8 mouse cellular contexts compared by ENCODE assay signal in the genomic region with DNA sequence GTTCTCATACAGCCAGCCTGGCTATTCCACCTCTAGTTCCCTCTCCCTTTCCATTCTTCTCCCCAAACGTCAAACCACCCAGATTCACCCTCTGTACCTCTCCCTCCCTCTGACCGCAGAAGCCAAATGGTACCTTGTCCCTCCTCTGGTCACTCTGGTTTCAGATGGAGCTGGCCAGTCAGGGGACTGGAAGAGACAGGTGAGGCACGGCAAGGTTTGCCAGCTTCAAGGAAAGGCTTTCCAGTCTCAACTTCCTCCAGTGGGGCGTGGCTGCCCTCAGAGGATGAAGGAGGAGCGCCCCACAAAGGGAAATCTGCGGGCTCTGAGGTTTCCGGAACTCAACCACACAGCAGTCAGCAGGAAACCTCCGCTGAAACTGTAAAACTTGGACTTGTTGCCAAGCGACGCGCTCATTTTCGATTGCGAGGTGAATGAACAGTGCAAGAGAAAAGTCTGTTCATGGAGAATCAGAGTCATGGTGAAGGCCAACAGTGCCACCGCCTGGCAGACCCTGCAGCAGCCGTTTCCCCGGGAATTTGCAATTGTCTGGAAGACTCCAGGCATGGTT. TPM values are rescaled to one million over a fixed set of nuclear protein-coding genes. Genes with fewer than 3 reads are reported as not detected.
DNase-seq lines count a peak whose midpoint lies in the region; ATAC-seq and TF ChIP-seq lines count a peak whose summit lies in the region.

A gene (minus strand): TSS at position 246 of the 568 bp plus-strand sequence.

- no peaks in the 10 kb centered on the region for H3K27me3 ChIP-seq in forebrain, embryonic 12.5 days
- H3K27me3 ChIP-seq in heart, postnatal 0 days (ENCODE audit: control insufficient read depth, insufficient read depth, low read length): no peaks in the 10 kb centered on the region
- H3K27me3 ChIP-seq in liver, embryonic 14.5 days (ENCODE audit: control insufficient read depth, insufficient read depth, low read length): peaks cover 14% of the 10 kb centered on the region
- no peaks in the 10 kb centered on the region for H3K27me3 ChIP-seq in neural tube, embryonic 11.5 days (ENCODE audit: control insufficient read depth, insufficient read depth, low read length)
- no peaks in the 10 kb centered on the region for H3K27me3 ChIP-seq in stomach, postnatal 0 days (ENCODE audit: control insufficient read depth, insufficient read depth, low read length)

- 2% methylated on average over 16 of the region's 16 CpGs for WGBS in forebrain, embryonic 12.5 days
- WGBS in heart, postnatal 0 days: 2% methylated on average over 16 of the region's 16 CpGs
- WGBS in liver, embryonic 14.5 days (ENCODE audit: insufficient replicate concordance): under 1% methylated on average over 16 of the region's 16 CpGs
- WGBS in neural tube, embryonic 11.5 days: 4% methylated on average over 16 of the region's 16 CpGs
- under 1% methylated on average over 16 of the region's 16 CpGs for WGBS in stomach, postnatal 0 days

- no peaks in the 10 kb centered on the region for H3K4me1 ChIP-seq in brown adipose tissue, adult 24 weeks (ENCODE audit: control insufficient read depth, insufficient read depth, insufficient read length, low read length)
- peaks cover 4% of the 10 kb centered on the region for H3K4me1 ChIP-seq in forebrain, embryonic 12.5 days
- H3K4me1 ChIP-seq in heart, postnatal 0 days (ENCODE audit: control insufficient read depth, insufficient read depth): no peaks in the 10 kb centered on the region
- peaks cover 0 to 2% of the 10 kb centered on the region in 2 experiments; a peak in 2 of 4 replicates for H3K4me1 ChIP-seq in liver, embryonic 14.5 days (replicated peaks; ENCODE audit: control insufficient read depth in 2 of 2, insufficient read depth in 2 of 2, low read length in 1 of 2)
- H3K4me1 ChIP-seq in neural tube, embryonic 11.5 days (ENCODE audit: control insufficient read depth, insufficient read depth, low read length): no peaks in the 10 kb centered on the region
- no peaks in the 10 kb centered on the region for H3K4me1 ChIP-seq in stomach, postnatal 0 days (replicated peaks; ENCODE audit: control insufficient read depth, insufficient read depth)

- peak; percentile 79; the same call in 1 of the 2 replicates for ATAC-seq in forebrain, embryonic 12.5 days (ENCODE audit: low FRiP score)
- ATAC-seq in heart, postnatal 0 days (ENCODE audit: insufficient read depth, low read depth): peak; percentile 69
- peak; percentile 61 for ATAC-seq in liver, embryonic 14.5 days (ENCODE audit: insufficient read depth)
- ATAC-seq in neural tube, embryonic 11.5 days (ENCODE audit: insufficient read depth, low FRiP score, low TSS enrichment): peak; percentile 73
- ATAC-seq in stomach, postnatal 0 days (ENCODE audit: low FRiP score, low TSS enrichment): peak; percentile 97

- peak; percentile 75 to 77 for DNase-seq in CD8-positive naive resting alpha-beta T cell, adult 2 months (ENCODE audit: low read depth in 2 of 2, low spot score in 2 of 2)
- DNase-seq in heart, postnatal 0 days (ENCODE audit: low spot score): peak; percentile 75
- peak; percentile 72 to 88 for DNase-seq in kidney, postnatal 36 days
- DNase-seq in liver, embryonic 14.5 days (ENCODE audit: low read depth in 3 of 3, low spot score in 3 of 3): peak; percentile 37 to 53 (median 49)
- peak; percentile 78 for DNase-seq in neural tube, embryonic 11.5 days (ENCODE audit: low spot score)
- peak; percentile 93 for DNase-seq in stomach, postnatal 0 days (ENCODE audit: low spot score)

- H3K4me2 ChIP-seq in forebrain, embryonic 12.5 days: peak within 1 kb of the TSS; percentile 58
- H3K4me2 ChIP-seq in heart, postnatal 0 days (ENCODE audit: low read depth, low read length): peak within 1 kb of the TSS; percentile 68
- H3K4me2 ChIP-seq in liver, embryonic 14.5 days (ENCODE audit: low read depth): peak within 1 kb of the TSS; percentile 45
- peak within 1 kb of the TSS; percentile 53 for H3K4me2 ChIP-seq in neural tube, embryonic 11.5 days (ENCODE audit: low read depth)
- peak within 1 kb of the TSS; percentile 47 for H3K4me2 ChIP-seq in stomach, postnatal 0 days (replicated peaks; ENCODE audit: low read depth)

- H3K9ac ChIP-seq in forebrain, embryonic 12.5 days: no peak within 1 kb of the TSS; the same call in 1 of the 2 replicates
- peak within 1 kb of the TSS; percentile 26; the same call in 1 of the 2 replicates for H3K9ac ChIP-seq in heart, postnatal 0 days (replicated peaks; ENCODE audit: low read depth, low read length)
- H3K9ac ChIP-seq in liver, embryonic 14.5 days (replicated peaks): no peak within 1 kb of the TSS
- H3K9ac ChIP-seq in neural tube, embryonic 11.5 days (ENCODE audit: low read length): no peak within 1 kb of the TSS
- H3K9ac ChIP-seq in stomach, postnatal 0 days (ENCODE audit: low read length): peak within 1 kb of the TSS; percentile 41

- no peak within 1 kb of the TSS for H3K27ac ChIP-seq in brown adipose tissue, adult 24 weeks (replicated peaks; ENCODE audit: low read depth, low read length)
- H3K27ac ChIP-seq in forebrain, embryonic 12.5 days: no peak within 1 kb of the TSS
- no peak within 1 kb of the TSS for H3K27ac ChIP-seq in heart, postnatal 0 days (ENCODE audit: low read depth)
- H3K27ac ChIP-seq in liver, embryonic 14.5 days: no peak within 1 kb of the TSS
- no peak within 1 kb of the TSS for H3K27ac ChIP-seq in neural tube, embryonic 11.5 days (ENCODE audit: low read depth, low read length)
- peak within 1 kb of the TSS; percentile 53 for H3K27ac ChIP-seq in stomach, postnatal 0 days (replicated peaks)

- TF ChIP-seq CTCF in heart, postnatal 0 days (IDR thresholded peaks at IDR 0.05; ENCODE audit: low read depth): peak; percentile 75
- TF ChIP-seq CTCF in liver, embryonic 14.5 days (IDR thresholded peaks at IDR 0.05; ENCODE audit: low read depth): peak; percentile 81
- peak; percentile 91 for TF ChIP-seq CTCF in stomach, postnatal 0 days (IDR thresholded peaks at IDR 0.05; ENCODE audit: low read depth)

- peak within 1 kb of the TSS; percentile 22 for H3K4me3 ChIP-seq in brown adipose tissue, adult 24 weeks (ENCODE audit: insufficient read depth, low read depth, low read length)
- H3K4me3 ChIP-seq in forebrain, embryonic 12.5 days (replicated peaks): peak within 1 kb of the TSS; percentile 31
- H3K4me3 ChIP-seq in heart, postnatal 0 days (ENCODE audit: low read depth, low read length): peak within 1 kb of the TSS; percentile 42
- H3K4me3 ChIP-seq in liver, embryonic 14.5 days (ENCODE audit: insufficient read depth in 1 of 2, low read depth in 2 of 2, low read length in 2 of 2): peak within 1 kb of the TSS; percentile 29 to 39; a peak in 3 of 4 replicates
- H3K4me3 ChIP-seq in neural tube, embryonic 11.5 days (ENCODE audit: low read depth, low read length): peak within 1 kb of the TSS; percentile 18; the same call in 1 of the 2 replicates
- peak within 1 kb of the TSS; percentile 37 for H3K4me3 ChIP-seq in stomach, postnatal 0 days (ENCODE audit: low read depth, low read length)

- no peaks in the 10 kb centered on the region for H3K9me3 ChIP-seq in forebrain, embryonic 12.5 days
- H3K9me3 ChIP-seq in heart, postnatal 0 days (replicated peaks; ENCODE audit: control insufficient read depth, low read length): no peaks in the 10 kb centered on the region
- no peaks in the 10 kb centered on the region for H3K9me3 ChIP-seq in liver, embryonic 14.5 days (ENCODE audit: control insufficient read depth, low read length)
- no peaks in the 10 kb centered on the region for H3K9me3 ChIP-seq in neural tube, embryonic 11.5 days (ENCODE audit: control insufficient read depth, low read length)
- H3K9me3 ChIP-seq in stomach, postnatal 0 days (ENCODE audit: control insufficient read depth, low read length): no peaks in the 10 kb centered on the region

- H3K36me3 ChIP-seq in forebrain, embryonic 12.5 days (replicated peaks): no peaks in the 10 kb centered on the region
- H3K36me3 ChIP-seq in heart, postnatal 0 days (replicated peaks; ENCODE audit: control insufficient read depth, insufficient read depth, low read length): no peaks in the 10 kb centered on the region
- H3K36me3 ChIP-seq in liver, embryonic 14.5 days (replicated peaks; ENCODE audit: control insufficient read depth, insufficient read depth, low read depth): no peaks in the 10 kb centered on the region
- H3K36me3 ChIP-seq in neural tube, embryonic 11.5 days (ENCODE audit: control insufficient read depth, insufficient read depth, low read length): no peaks in the 10 kb centered on the region
- no peaks in the 10 kb centered on the region for H3K36me3 ChIP-seq in stomach, postnatal 0 days (ENCODE audit: control insufficient read depth, insufficient read depth, low read length)

- TF ChIP-seq EP300 in heart, postnatal 0 days (IDR thresholded peaks at IDR 0.05; ENCODE audit: low read depth): no peak
- no peak for TF ChIP-seq EP300 in liver, embryonic 14.5 days (IDR thresholded peaks at IDR 0.05; ENCODE audit: low read depth)
- TF ChIP-seq EP300 in stomach, postnatal 0 days (optimal IDR thresholded peaks at IDR 0.05): no peak

RNA-seq across cellular contexts. Expression of the gene that starts here (rescaled TPM):
- polyA plus RNA-seq in brown adipose tissue, adult 24 weeks (2012; ENCODE audit: insufficient read depth, insufficient read length, missing spikeins): not detected in 2 replicates
- 0.83 and 1.1 TPM in 2 replicates for polyA plus RNA-seq in forebrain, embryonic 12.5 days (2016; fragmentation: Nextera tagmentation; extraction: Ambion mirVana)
- total RNA-seq in heart, postnatal 0 days (2014; rRNA removed; ENCODE audit: low replicate concordance): 0.15 TPM in 1 of 2 replicates, not detected in the other
- 0.27 and 0.52 TPM in 2 replicates for polyA plus RNA-seq in heart, postnatal 0 days (2015; fragmentation: Nextera tagmentation; extraction: Ambion mirVana)
- polyA plus RNA-seq in liver, embryonic 14.5 days (2012; rRNA removed): 0.32 and 0.47 TPM in 2 replicates
- 0.65 and 0.72 TPM in 2 replicates for polyA plus RNA-seq in liver, embryonic 14.5 days (2014; fragmentation: Nextera tagmentation; extraction: Ambion mirVana)
- polyA plus RNA-seq in neural tube, embryonic 11.5 days (2014; fragmentation: Nextera tagmentation; extraction: Ambion mirVana): 1.5 and 2.1 TPM in 2 replicates
- 15.8 and 16.4 TPM in 2 replicates for polyA plus RNA-seq in stomach, postnatal 0 days (2015; fragmentation: Nextera tagmentation; extraction: Ambion mirVana)

Comparison
In these comparisons a context has a peak if more than half of its experiments do, and no peak if none do; other contexts are left out.
1. Peak in DNase-seq, ATAC-seq, H3K4me3 ChIP-seq, H3K9ac ChIP-seq and H3K4me2 ChIP-seq in heart, postnatal 0 days; RNA of the gene not detected or under 1 TPM.
2. Peak in DNase-seq, ATAC-seq, H3K4me3 ChIP-seq and H3K4me2 ChIP-seq in liver, embryonic 14.5 days; RNA of the gene not detected or under 1 TPM.